Mouse (Mus musculus) kidney, postnatal 4 days (tissue): ENCODE data around the gene Eif2b5.
"Not testable (repeated sequence)": the region's sequence is repeated elsewhere in the genome, so short reads cannot be mapped to it uniquely, and the experiment has no call there.

ENCODE experiments used
- DNase-seq, 2 experiments: peaks; one replicate each; pipeline ENCODE4 v3.0.0; 2021; ENCODE audit warnings: mixed read lengths in 2 of 2

Eif2b5 gene

GRCm38 (mm10) chr16:20498677-20499475, at the start of gene Eif2b5:
Gene Eif2b5 (plus strand): TSS chr16:20498817.
- DNase-seq, result peak; percentile 94 to 95

- no peak for DNase-seq
Observed at GRCm38 (mm10) chr16:20451774-20452173, 46.8 kb upstream of the Eif2b5 start.

DNA sequence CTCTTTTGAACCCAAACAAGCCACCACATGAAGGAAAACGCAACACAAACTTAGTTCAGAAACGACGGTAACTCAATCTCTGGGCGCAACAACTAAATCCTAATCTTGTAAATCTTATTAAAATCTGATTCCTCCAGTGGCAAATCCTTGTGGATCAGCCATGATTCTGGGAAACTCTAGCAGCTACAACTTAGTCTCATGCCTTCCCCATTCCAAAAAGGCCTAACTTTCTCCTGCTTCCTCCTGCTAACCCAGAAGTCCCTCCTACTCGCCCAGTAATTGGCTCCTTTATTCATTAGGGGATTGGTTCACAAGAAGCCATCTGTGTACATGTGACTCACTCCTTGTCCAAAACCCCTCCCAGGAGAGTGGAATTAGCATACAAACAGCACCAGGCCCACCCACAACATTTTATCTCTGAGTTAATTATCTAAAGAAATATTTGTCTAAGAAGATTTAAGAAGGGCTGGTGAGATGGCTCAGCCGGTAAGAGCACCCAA, 44.4 kb upstream of the Eif2b5 start:
- no peak for DNase-seq

- DNase-seq, result no peak
Observed at GRCm38 (mm10) chr16:20456106-20456505, 42.5 kb upstream of the Eif2b5 start.

DNA sequence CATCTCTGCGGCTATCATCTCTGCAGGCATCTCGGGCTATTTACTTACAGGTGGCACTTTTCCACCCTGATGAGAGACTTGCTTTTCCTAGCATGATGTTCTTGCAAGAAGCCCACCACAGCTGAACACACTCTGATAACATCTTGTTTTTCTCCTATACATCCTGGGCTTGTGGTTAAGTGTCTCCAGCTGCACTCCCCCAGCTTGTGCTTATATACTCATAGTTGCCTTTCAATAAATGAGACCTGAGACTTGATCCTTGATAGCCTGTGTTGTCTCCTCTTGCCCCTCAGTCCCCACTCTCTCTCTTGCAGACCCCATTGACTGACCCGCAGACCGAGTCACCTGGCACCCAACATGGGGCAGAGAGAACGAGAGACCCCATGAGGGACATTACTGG, 39.9 kb upstream of the Eif2b5 start:
- not testable (repeated sequence) for DNase-seq

DNA sequence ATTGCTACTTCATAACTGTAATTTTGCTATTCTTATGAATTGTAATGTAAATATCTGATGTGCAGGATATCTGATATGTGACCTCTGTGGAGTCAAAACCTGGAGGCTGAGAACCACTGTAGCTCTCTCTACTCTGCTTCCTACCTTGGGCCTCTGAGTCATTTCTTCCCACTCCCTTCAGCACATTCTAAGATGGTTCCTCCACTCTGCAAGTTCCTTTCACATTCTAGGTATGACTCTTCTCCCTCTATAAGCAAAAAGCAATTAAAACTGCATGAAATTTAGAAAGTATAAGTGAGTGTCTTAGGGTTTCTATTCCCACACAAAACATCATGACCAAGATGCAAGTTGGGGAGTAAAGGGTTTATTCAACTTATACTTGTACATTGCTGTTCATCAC, 33.9 kb upstream of the Eif2b5 start:
- no peak for DNase-seq

DNA sequence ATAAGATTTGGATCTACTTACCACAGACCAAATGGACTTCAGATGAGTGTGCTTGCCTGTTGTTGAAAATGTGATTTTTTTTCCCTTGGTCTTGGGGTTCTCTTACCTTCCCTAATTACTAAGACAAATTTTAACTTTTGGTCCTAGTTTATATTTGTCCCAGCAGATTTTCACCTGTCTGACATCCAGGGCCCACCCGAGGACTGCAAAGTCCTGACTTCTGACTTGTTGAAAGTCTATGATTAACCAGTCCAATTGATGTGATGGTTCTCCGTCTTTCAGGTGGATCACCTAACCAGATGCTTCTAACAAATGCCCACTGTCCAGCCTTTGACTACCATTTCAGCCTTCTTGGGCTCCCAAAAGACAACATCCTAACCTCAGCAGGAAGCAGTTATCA, 27.6 kb upstream of the Eif2b5 start:
- DNase-seq, result no peak

- no peak for DNase-seq
Observed at GRCm38 (mm10) chr16:20471686-20472085, 26.9 kb upstream of the Eif2b5 start.

DNA sequence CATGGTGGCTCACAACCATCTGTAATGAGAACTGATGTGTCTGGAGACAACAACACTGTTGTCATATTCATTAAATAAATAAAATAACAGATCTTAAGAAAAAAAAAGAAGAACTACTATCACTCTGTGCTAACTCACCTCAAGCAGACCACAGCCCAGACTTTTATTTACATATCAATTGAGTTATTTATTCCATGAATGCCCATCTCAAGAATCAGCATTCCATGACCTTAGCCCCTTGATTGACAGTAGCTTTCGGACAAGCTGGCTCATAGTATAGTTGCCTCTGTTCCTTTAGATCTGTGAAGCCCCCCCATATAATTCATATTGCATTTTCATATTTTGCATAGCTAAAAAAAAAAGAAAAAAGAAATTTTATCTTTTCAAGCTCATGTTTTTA, 24.9 kb upstream of the Eif2b5 start:
- DNase-seq, result no peak

GRCm38 (mm10) chr16:20474211-20474610, 24.4 kb upstream of the Eif2b5 start:
- no peak for DNase-seq

DNA sequence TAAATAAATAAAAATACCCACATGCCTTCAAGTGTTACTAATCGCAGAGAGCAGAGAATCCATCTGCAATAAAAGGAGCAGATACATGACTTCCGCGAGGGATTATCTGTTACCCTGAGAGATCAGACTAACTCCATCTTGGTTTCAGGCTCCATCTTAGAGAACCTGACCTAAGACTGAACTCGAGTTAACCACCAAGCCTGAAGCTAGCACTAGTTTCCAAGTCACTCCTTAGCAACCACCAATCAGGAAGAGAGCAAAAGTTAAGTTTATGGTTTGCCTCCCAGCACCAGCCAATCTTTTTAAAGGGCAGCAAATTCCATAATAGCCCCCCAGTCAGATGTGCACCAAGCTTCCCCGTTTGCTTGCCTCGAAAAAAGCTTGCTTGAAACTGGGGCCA, 23.8 kb upstream of the Eif2b5 start:
- DNase-seq, result no peak

DNA sequence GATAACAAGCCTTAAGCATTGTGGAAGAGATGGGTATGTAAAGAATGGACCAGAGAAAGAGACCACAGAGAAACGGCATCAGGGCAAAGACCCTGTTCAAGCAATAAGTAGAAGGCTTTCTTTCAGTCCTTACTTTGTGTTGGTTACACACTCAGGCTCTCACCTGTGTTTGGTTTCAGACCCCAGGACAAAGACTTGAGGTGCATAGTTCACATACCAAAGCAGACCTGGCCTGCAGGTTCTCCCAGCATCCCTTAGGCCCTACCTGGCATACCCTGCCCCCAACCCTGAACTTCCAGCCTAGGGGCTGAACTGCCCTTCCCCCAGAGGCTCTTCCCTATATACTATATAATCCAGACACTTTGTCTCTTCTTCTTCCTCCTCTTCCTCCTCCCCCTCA, 23.3 kb upstream of the Eif2b5 start:
- no peak for DNase-seq

GRCm38 (mm10) chr16:20476857-20477256, 21.8 kb upstream of the Eif2b5 start:
- peak; percentile 41 to 52 for DNase-seq

GRCm38 (mm10) chr16:20477270-20477669, 21.3 kb upstream of the Eif2b5 start:
- no peak for DNase-seq

DNA sequence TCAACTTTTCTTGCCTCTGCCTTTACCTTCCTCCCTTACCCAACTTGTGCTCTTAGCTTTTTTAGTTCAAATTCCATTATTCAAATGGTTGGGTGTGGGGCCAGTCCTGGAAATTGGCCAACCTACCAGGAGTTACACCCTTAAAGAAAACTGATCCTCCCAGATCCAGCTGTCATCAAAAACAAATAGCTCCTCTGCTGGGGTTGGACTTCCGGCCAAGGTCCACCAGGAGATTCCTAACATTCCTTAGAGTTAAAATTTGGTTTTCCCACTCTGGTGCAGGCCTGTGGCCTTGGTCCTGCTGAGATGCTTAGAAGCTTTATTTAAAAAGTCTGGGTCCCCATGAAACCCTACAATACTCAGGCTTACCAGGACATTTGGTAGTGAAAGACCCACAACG, 20.1 kb upstream of the Eif2b5 start:
- peak; percentile 30 to 57 for DNase-seq

DNA sequence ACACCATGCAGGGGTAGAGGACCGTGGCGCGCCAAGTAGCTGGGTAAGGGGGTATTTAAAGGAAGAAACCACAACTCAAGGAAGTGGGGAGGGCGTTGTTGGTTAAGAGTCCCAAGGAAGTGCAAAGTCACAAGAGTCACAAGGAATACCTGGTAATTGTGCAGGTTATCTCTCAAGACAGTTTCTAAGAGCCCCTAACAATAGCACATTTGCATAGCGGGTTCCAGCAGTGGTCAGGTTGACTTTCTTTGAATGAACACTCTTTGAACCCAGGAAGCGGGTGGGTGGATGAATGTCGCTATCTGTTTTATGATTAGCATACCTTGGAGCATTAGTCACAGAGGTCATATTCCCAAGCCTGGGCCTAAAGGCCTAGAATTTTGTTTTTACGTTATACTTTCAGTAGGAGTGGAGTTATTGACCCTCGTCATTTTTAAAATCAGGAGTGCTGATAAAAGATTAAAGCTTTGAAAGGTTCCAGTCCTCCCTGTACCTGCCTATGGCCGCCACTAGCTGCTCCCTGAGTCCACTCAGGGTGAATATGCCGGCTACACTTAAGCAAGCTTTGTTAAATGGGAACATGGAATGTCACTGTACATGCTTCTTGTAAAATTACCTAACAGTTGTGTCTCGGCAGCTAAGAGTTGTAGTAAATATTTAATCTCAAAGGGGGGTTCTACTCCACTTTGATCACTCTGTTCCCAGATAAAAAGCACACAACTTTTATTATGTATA, 19.4 kb upstream of the Eif2b5 start:
- peak in 1 of 2 experiments; percentile 10 for DNase-seq

DNA sequence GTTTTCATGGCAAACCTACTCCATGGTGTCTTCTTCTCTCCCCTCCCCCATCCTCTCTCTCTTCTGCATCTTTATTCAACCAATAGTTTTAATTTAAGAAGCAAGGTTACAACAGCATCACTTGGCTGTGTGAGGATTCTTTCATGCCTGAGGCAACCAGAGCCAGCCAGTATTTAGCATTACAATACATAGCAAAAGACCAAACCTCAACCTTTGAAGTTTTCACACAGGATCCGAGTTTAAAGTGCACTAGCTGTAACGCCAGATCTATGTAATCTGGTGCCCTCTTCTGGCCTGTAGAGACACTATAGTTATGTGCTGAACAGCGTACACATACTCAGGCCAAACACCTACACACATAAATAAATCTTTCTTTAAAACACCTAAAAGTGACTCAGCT, 18.5 kb upstream of the Eif2b5 start:
- DNase-seq, result peak in 1 of 2 experiments; percentile 29

GRCm38 (mm10) chr16:20481746-20482145, 16.9 kb upstream of the Eif2b5 start:
- DNase-seq, result no peak

- DNase-seq, result not testable (repeated sequence)
Observed at GRCm38 (mm10) chr16:20483716-20484115, 14.9 kb upstream of the Eif2b5 start.

GRCm38 (mm10) chr16:20485061-20485460, 13.6 kb upstream of the Eif2b5 start:
- DNase-seq, result no peak

DNA sequence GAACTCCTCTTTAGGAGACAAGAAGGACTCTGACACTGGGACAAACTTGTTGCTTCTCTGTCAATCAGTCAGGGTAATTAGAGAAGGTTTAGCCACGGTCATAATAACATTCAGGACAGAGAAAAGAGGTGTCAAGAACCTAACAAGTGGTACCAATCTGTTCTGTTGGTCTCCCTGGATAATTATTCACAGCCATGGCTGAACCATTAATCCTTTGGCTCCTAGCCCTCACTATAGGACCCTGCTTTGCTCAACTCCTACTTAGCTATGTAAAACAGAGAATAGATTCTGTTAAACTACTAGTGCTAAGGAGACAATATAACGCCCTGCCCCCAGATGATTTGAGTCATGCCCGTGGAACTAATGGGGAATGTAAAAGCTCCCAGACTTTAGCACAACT, 12.6 kb upstream of the Eif2b5 start:
- peak in 1 of 2 experiments; percentile 9 for DNase-seq

GRCm38 (mm10) chr16:20488151-20488550, 10.5 kb upstream of the Eif2b5 start:
- DNase-seq, result no peak

GRCm38 (mm10) chr16:20488751-20489150, 9.9 kb upstream of the Eif2b5 start:
- not testable (repeated sequence) for DNase-seq

GRCm38 (mm10) chr16:20489233-20489632, 9.4 kb upstream of the Eif2b5 start:
- no peak for DNase-seq
